Mouse (Mus musculus) midbrain, embryonic 16.5 days (tissue): Measurements from ENCODE around the gene Kcnj6. TPM values are rescaled to one million over a fixed set of nuclear protein-coding genes. Genes with fewer than 3 reads are reported as not detected.
A peak's percentile ranks its signal among the peaks of the same experiment; 100 is the strongest.

Experiments used
- ATAC-seq: fragments of 200-750 bp; cut with Nextera tagmentation; 2 replicates; pipeline ENCODE4 v1.8.0; 2017; ENCODE audit warnings: moderate TSS enrichment
- H3K27ac ChIP-seq: fragments of 300-500 bp; sonication (generic); 2 replicates; pipeline ENCODE4 v1.5.1; 2014; ENCODE audit warnings: mild to moderate bottlenecking, low read length, mixed read lengths
- H3K27me3 ChIP-seq: fragments of 300-500 bp; sonication (generic); 2 replicates; pipeline ENCODE4 v1.6.1; 2014; ENCODE audit warnings: low read depth, low read length, mixed read lengths; ENCODE audit not compliant: control insufficient read depth, insufficient read depth
- H3K36me3 ChIP-seq: fragments of 300-500 bp; sonication (generic); 2 replicates; pipeline ENCODE4 v1.6.1; 2014; ENCODE audit warnings: mild to moderate bottlenecking, low read length, moderate library complexity, mixed read lengths; ENCODE audit not compliant: control insufficient read depth, insufficient read depth
- H3K4me1 ChIP-seq: fragments of 300-500 bp; sonication (generic); 2 replicates; pipeline ENCODE4 v1.6.1; 2014; ENCODE audit warnings: mild to moderate bottlenecking, low read length, mixed read lengths; ENCODE audit not compliant: control insufficient read depth, insufficient read depth
- H3K4me2 ChIP-seq: fragments of 300-500 bp; sonication (generic); 2 replicates; pipeline ENCODE4 v1.6.1; 2014; ENCODE audit warnings: mild to moderate bottlenecking, low read length, mixed read lengths
- H3K4me3 ChIP-seq: fragments of 300-500 bp; sonication (generic); 2 replicates; pipeline ENCODE4 v1.5.1; 2014; ENCODE audit warnings: low read depth, mild to moderate bottlenecking, low read length, moderate library complexity, mixed read lengths
- H3K9ac ChIP-seq: fragments of 300-500 bp; sonication (generic); 2 replicates; pipeline ENCODE4 v1.6.1; 2014; ENCODE audit warnings: low read depth, low read length, mixed read lengths
- H3K9me3 ChIP-seq: fragments of 300-500 bp; sonication (generic); replicated peaks from 2 replicates; pipeline ENCODE4 v1.6.1; 2014; ENCODE audit warnings: mild to moderate bottlenecking, low read length, mixed read lengths; ENCODE audit not compliant: control insufficient read depth, poor library complexity, severe bottlenecking
- WGBS: fragments of 180-500 bp; shearing (Covaris S2); extraction: QIAGEN DNeasy Blood & Tissue Kit; methylation state at CpG from one replicate; pipeline ENCODE4 v1.1.7; 2014; 5-methylcytosine and 5-hydroxymethylcytosine counted together
- polyA plus RNA-seq: library from polyadenylated mRNA; unstranded; fragments of >200 nt; fragmentation: Nextera tagmentation; extraction: Ambion mirVana; gene quantifications from 2 replicates; pipeline ENCODE4 v1.2.1, GENCODE M21; 2015

Gene Kcnj6
- polyA plus RNA-seq, result 6.1 and 6.5 TPM in 2 replicates

DNA sequence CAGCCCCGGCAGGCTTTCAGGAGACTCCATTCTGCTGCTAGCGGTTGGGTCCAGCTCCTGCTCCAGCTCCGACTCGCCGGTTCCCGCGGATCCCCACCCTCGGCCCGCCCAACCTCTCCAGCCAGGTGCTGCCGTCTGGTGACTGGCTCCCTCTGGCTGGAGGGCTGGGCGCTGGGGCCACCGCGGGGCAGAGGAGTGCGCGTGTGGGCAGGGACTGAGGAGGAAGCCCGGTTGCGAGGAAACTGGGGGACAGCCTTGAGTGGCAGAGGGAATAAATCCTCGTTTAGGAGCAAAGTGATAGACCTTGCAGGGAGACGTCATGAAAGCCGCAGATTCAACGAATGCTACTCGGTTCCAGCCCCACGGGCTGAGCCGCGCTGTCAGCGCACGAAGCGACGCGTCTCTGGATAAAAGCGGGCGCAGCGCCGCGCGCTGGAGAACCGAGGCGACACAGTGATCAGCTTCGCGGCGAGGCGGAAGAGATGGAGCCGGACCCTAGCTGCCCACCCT, at the start of gene Kcnj6:
Gene Kcnj6 (minus strand): TSS at position 362 of the 510 bp plus-strand sequence.
- H3K9ac ChIP-seq, result peak within 1 kb of the TSS; percentile 78
- H3K4me2 ChIP-seq, result peak within 1 kb of the TSS; percentile 77
- 1% methylated on average over 43 of the region's 43 CpGs for WGBS
- peak within 1 kb of the TSS; percentile 77 for H3K27ac ChIP-seq
- ATAC-seq, result peak; percentile 89
- peak within 1 kb of the TSS; percentile 56 for H3K4me3 ChIP-seq
- no peaks in the 10 kb centered on the region for H3K27me3 ChIP-seq
- no peaks in the 10 kb centered on the region for H3K36me3 ChIP-seq
- peaks cover 50% of the 10 kb centered on the region for H3K4me1 ChIP-seq
- H3K9me3 ChIP-seq, result no peaks in the 10 kb centered on the region

DNA sequence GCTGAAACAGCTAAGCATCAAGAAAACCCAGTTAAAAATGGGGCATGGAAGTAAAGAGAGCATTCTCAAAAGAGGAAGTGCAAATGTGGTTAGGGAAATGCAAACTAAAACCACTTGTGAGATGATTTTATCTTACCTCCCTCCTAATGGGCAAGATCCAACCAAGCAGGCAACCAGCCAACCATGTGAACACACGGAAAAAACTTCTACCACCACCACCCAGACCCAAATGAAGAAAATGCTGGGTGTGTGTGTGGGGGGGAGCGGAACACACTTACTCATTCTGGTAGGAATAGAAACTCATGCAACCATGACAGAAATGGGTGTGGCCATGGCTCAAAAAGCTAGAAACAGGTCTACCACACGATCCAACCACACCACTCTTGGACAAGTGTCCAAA, 12.4 kb upstream of the Kcnj6 start:
- 89% methylated on average over 3 of the region's 3 CpGs for WGBS
- Histone ChIP-seq H3K4me3 (no peak overlapping the region), H3K4me2 (no peak overlapping the region), H3K9me3 (no peaks in the 10 kb centered on the region), H3K36me3 (no peaks in the 10 kb centered on the region), H3K4me1 (no peaks in the 10 kb centered on the region), H3K9ac (no peak overlapping the region), H3K27me3 (no peaks in the 10 kb centered on the region), H3K27ac (no peak overlapping the region)
- ATAC-seq, result no peak

DNA sequence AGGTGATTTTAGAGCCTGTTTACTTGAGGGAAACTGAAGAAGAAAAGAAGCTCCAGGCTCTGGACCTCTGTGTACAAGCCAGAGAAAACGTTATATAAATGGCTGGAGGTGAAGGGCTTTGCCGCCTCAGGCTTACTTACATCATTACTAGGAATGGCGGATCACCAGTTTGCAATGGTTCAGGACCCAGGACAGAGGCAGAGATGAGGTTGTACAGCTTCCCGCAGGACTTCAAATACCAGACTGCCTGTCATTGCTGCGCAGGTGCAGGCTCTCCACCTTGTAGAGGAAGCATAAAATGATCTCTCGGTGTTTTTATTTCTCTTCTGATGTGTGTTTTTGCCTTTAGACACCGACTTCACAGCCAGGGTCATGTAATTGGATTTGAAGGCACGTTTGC, 7.1 kb upstream of the Kcnj6 start:
- ATAC-seq, result 0 out of 2 replicates have a peak, but pooled peaks have one; percentile 51
- Histone ChIP-seq H3K27me3 (no peaks in the 10 kb centered on the region), H3K9ac (no peak overlapping the region), H3K4me3 (no peak overlapping the region), H3K4me1 (peaks cover 4% of the 10 kb centered on the region; the same call in 1 of the 2 replicates), H3K36me3 (no peaks in the 10 kb centered on the region), H3K9me3 (no peaks in the 10 kb centered on the region), H3K4me2 (no peak overlapping the region), H3K27ac (peak overlapping the region; percentile 1; the same call in 1 of the 2 replicates)
- 18% methylated on average over 8 of the region's 8 CpGs for WGBS

DNA sequence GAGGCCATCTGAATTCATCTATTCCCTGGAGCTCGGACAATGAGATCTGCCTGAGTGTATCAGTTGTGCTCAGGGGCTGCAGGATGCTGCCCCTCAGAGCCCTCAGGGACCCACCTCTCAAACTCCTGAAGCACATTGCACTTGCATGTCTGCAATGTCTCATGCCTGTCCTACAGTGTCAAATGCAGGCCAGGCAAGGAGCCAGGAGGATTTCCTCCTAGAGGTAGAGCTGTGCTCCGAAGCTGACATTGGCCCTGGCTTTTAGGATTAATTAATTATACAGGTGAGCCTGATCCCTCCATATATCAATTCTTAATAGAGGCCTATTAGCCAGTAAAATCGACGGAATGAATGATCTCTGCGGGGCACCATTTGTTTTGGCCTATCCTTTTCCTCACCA, 2.0 kb upstream of the Kcnj6 start:
- Histone ChIP-seq H3K4me1 (peaks cover 34% of the 10 kb centered on the region), H3K4me2 (no peak overlapping the region)

DNA sequence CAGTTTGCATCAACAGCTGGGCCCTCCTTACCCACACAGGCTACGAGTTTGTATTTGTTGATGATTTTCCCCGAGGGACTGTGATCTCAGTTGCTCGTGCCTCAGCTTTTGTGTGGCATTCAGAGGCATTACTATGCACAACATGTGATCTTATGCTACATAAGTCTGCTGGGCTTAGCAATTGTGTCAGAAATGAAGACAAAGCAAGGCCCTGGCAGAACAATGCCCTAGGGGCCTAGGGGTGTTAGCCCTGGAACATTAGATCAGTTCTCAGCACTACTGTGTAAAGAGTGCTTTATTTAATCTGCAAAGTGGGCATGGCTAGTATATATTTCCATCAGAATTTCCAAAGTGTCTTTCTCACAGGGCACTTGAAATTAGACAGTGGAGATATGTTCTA, 1.5 kb upstream of the Kcnj6 start:
- Histone ChIP-seq H3K27me3 (no peaks in the 10 kb centered on the region), H3K27ac (no peak overlapping the region), H3K4me2 (no peak overlapping the region), H3K9ac (no peak overlapping the region), H3K4me1 (peaks cover 38% of the 10 kb centered on the region), H3K36me3 (no peaks in the 10 kb centered on the region), H3K9me3 (no peaks in the 10 kb centered on the region), H3K4me3 (no peak overlapping the region)
- ATAC-seq, result no peak
- WGBS, result 10% methylated on average over 3 of the region's 3 CpGs

More for the DNA sequence above, 2.0 kb upstream of the Kcnj6 start:
- no peak overlapping the region for H3K4me3 ChIP-seq
- no peak for ATAC-seq
- H3K27me3 ChIP-seq, result no peaks in the 10 kb centered on the region
- H3K27ac ChIP-seq, result no peak overlapping the region
- H3K9me3 ChIP-seq, result no peaks in the 10 kb centered on the region
- WGBS, result 53% methylated on average over 5 of the region's 5 CpGs
- no peak overlapping the region; the same call in 1 of the 2 replicates for H3K9ac ChIP-seq
- no peaks in the 10 kb centered on the region for H3K36me3 ChIP-seq

DNA sequence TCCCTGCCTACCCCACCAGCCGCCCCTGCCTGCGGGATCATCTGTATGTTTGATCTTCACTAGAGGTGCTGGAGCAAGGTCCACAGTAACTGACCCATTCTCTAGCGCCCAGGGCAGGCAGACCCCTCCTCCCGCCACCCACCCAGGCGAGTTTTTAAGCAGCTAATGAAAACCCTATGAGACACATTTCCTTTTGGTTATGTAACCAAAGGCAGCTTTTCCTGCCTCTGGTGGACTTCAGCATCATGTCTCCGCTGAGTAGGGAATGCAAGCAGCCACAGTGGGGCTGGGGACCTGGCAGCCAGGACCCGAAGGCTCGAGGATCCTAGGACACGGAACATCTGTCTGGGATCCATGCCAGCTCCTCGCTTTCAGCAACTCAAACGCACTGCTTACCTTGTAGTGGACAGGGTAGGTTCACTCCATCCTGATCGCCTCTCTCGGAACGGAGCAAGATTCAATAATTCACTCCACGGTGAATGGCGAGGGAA, 665 bp downstream of the Kcnj6 start:
- Histone ChIP-seq H3K4me2 (peak overlapping the region; percentile 77), H3K27me3 (no peaks in the 10 kb centered on the region), H3K4me3 (peak overlapping the region; percentile 56), H3K9me3 (no peaks in the 10 kb centered on the region), H3K9ac (peak overlapping the region; percentile 78), H3K4me1 (peaks cover 54% of the 10 kb centered on the region), H3K36me3 (no peaks in the 10 kb centered on the region), H3K27ac (peak overlapping the region; percentile 77)
- 7% methylated on average over 16 of the region's 16 CpGs for whole genome bisulfite sequencing
- ATAC-seq, result peak; percentile 57

DNA sequence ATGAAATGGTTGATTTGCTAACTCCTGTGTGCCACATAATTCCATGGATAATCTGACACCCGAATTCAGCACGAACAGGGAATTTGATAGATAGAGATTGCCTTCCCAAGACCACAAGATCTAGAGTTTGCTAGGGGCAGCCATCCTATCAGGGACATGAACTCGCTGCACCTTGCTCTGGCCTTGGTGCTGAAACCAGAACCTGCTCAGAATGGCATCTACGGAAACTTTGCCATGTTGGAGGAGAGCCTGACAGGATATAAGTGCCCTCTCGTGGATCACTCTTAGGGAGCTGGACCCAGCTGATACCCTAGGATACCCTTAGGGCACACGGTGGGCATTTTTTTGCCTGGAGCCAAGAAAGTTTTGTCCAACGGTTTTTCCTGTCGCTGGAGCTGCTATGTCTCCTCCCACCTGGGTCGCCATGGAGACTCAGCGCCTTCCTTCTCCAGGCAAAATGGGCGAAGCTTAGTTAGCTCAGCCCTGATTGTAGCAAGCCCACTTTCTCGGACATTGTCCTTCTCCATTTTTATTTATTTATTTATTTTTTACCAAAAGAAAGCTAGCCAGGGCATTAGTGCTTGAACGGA, 1.9 kb downstream of the Kcnj6 start:
- H3K27ac ChIP-seq, result no peak overlapping the region
- peak overlapping the region; percentile 56 for H3K4me3 ChIP-seq
- peaks cover 54% of the 10 kb centered on the region for H3K4me1 ChIP-seq
- peak overlapping the region; percentile 78 for H3K9ac ChIP-seq
- no peaks in the 10 kb centered on the region for H3K36me3 ChIP-seq
- H3K27me3 ChIP-seq, result no peaks in the 10 kb centered on the region
- 0 out of 2 replicates have a peak, but pooled peaks have one; percentile 15 for ATAC-seq
- WGBS, result 11% methylated on average over 13 of the region's 13 CpGs
- no peaks in the 10 kb centered on the region for H3K9me3 ChIP-seq
- H3K4me2 ChIP-seq, result peak overlapping the region; percentile 77

DNA sequence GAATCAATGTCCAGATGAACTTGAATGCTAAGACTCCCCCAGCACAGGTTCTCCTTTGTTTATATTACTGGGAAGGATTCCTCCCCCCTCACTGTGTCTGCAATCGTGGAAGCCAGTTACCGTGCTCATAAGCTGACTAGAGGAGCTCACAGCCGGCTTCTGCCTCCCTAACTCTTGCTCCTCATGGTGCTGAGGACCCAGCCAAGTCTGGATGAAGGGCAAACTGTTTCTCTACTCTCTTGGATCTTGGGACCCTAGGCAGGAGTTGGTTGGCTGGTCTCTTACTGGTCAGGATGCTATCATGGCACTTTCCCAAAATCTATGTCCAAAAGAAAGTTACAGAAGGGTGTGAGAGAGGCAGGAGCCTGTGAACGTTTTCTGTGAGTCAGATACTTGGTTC, 2.6 kb downstream of the Kcnj6 start:
- WGBS, result 65% methylated on average over 4 of the region's 4 CpGs
- Histone ChIP-seq H3K27me3 (no peaks in the 10 kb centered on the region), H3K4me1 (peaks cover 54% of the 10 kb centered on the region), H3K9me3 (no peaks in the 10 kb centered on the region), H3K27ac (no peak overlapping the region), H3K4me3 (peak overlapping the region; percentile 56), H3K4me2 (peak overlapping the region; percentile 77), H3K9ac (no peak overlapping the region), H3K36me3 (no peaks in the 10 kb centered on the region)
- no peak for ATAC-seq

DNA sequence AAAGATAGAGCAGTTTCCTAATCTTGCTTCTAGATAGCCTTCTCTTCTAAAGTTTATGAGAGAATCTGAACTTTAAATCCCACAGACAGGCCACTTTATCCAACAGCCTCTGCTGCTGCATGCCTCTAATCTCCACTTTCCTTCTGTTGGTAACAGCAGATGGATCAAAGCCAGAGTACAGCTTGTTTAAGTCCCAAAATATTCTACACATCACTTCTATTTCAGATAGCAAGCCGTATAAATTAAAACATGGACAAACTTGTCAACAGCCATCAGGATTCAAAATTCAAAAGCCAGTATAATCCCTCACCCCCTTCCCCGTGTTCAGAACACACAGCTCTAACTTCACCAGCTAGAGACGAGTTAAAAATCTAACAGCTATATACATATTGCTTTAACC, 3.4 kb downstream of the Kcnj6 start:
- WGBS, result 77% methylated on average over 3 of the region's 3 CpGs
- Histone ChIP-seq H3K4me1 (peaks cover 46% of the 10 kb centered on the region), H3K4me2 (peak overlapping the region; percentile 77), H3K9ac (0 out of 2 replicates have a peak overlapping the region, but pooled peaks have one; percentile 13), H3K36me3 (no peaks in the 10 kb centered on the region), H3K9me3 (no peaks in the 10 kb centered on the region), H3K27me3 (no peaks in the 10 kb centered on the region), H3K4me3 (peak overlapping the region; percentile 56; the same call in 1 of the 2 replicates), H3K27ac (no peak overlapping the region)
- no peak for ATAC-seq
